Mouse (Mus musculus): Measurements from ENCODE around the gene Slc16a8. TPM values are rescaled to one million over a fixed set of nuclear protein-coding genes. Genes with fewer than 3 reads are reported as not detected.
"Not testable (repeated sequence)": the region's sequence is repeated elsewhere in the genome, so short reads cannot be mapped to it uniquely, and the experiment has no call there.

The Slc16a8 gene
- total RNA-seq, 2 experiments from 2014 or later, result 0.53 to 0.69 TPM

GRCm38 (mm10) chr15:79263726-79264125, 9.2 kb upstream of the Slc16a8 start:
- no peak for DNase-seq (ENCODE audit: low spot score)

- DNase-seq (ENCODE audit: low spot score), result no peak
These were observed 8.3 kb upstream of the Slc16a8 start for GRCm38 (mm10) chr15:79262786-79263309.

GRCm38 (mm10) chr15:79262375-79262774, 7.8 kb upstream of the Slc16a8 start:
- peak; percentile 50 for DNase-seq (ENCODE audit: low spot score)

GRCm38 (mm10) chr15:79261757-79262156, 7.2 kb upstream of the Slc16a8 start:
- DNase-seq (ENCODE audit: low spot score), result no peak

- DNase-seq (ENCODE audit: low spot score), result no peak
These were observed 6.6 kb upstream of the Slc16a8 start for GRCm38 (mm10) chr15:79261095-79261725.

GRCm38 (mm10) chr15:79258521-79258920, 4.0 kb upstream of the Slc16a8 start:
- DNase-seq (ENCODE audit: low spot score), result no peak

GRCm38 (mm10) chr15:79252580-79252979, 2.0 kb downstream of the Slc16a8 start:
- DNase-seq (ENCODE audit: low spot score), result no peak

- no peak for DNase-seq (ENCODE audit: low spot score)
These were observed 2.6 kb downstream of the Slc16a8 start for GRCm38 (mm10) chr15:79251781-79252491.

GRCm38 (mm10) chr15:79251168-79251567, 3.4 kb downstream of the Slc16a8 start:
- DNase-seq (ENCODE audit: low spot score), result no peak

GRCm38 (mm10) chr15:79250236-79250635, 4.3 kb downstream of the Slc16a8 start:
- DNase-seq (ENCODE audit: low spot score), result no peak

- DNase-seq (ENCODE audit: low spot score), result no peak
These were observed 9.2 kb downstream of the Slc16a8 start for GRCm38 (mm10) chr15:79245321-79245720.

GRCm38 (mm10) chr15:79244071-79244893, 10.3 kb downstream of the Slc16a8 start:
- no peak for DNase-seq (ENCODE audit: low spot score)

GRCm38 (mm10) chr15:79243234-79244042, 11.1 kb downstream of the Slc16a8 start:
- DNase-seq (ENCODE audit: low spot score), result peak; percentile 98

- DNase-seq (ENCODE audit: low spot score), result no peak
These were observed 11.9 kb downstream of the Slc16a8 start for GRCm38 (mm10) chr15:79242574-79243233.

GRCm38 (mm10) chr15:79238036-79238435, 16.5 kb downstream of the Slc16a8 start:
- DNase-seq (ENCODE audit: low spot score), result no peak

- DNase-seq (ENCODE audit: low spot score), result no peak
These were observed 19.3 kb downstream of the Slc16a8 start for GRCm38 (mm10) chr15:79235268-79235667.

GRCm38 (mm10) chr15:79229058-79229821, 25.3 kb downstream of the Slc16a8 start, which contains the start of the genes Pick1 and Gm49486:
TSS of gene Pick1 (plus strand) at chr15:79229173.
TSS of gene Gm49486 (plus strand) at chr15:79229391.
- peak; percentile 89 for DNase-seq (ENCODE audit: low spot score)

- DNase-seq (ENCODE audit: low spot score), result not testable (repeated sequence)
These were observed 28.8 kb downstream of the Slc16a8 start for GRCm38 (mm10) chr15:79225780-79226179.

- peak; percentile 94 for DNase-seq (ENCODE audit: low spot score)
These were observed 29.9 kb downstream of the Slc16a8 start for GRCm38 (mm10) chr15:79224685-79225084.

- no peak for DNase-seq (ENCODE audit: low spot score)
These were observed 30.9 kb downstream of the Slc16a8 start for GRCm38 (mm10) chr15:79223641-79224040.

All from gastrocnemius, adult 18-20 months (tissue).